Mouse (Mus musculus): ENCODE results near the gene Rnf121.

The Rnf121 gene

DNA sequence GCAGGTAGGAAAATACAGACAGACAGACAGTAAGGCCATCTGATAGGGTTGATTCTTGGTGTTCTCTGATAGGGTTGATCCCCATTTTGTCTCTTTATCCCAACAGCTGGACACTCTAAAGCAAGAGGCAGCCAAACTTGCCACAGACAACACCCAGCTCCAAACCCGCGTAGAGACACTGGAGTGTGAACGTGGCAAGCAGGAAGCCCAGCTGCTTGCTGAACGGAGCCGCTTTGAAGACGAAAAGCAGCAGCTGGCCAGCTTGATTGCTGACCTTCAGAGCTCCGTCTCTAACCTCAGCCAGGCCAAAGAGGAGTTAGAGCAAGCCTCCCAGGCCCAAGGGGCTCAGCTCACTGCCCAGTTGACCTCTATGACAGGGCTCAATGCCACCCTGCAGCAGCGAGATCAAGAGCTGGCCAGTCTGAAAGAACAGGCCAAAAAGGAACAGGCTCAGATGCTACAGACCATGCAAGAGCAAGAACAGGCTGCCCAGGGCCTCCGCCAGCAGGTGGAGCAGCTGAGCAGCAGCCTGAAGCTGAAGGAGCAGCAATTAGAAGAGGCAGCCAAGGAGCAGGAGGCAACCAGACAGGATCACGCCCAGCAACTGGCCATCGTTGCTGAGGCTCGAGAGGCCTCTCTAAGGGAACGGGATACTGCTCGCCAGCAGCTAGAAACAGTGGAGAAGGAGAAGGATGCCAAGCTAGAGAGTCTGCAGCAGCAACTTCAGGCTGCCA is 66.9 kb downstream of the Rnf121 start:
- peak; percentile 89 for DNase-seq

DNA sequence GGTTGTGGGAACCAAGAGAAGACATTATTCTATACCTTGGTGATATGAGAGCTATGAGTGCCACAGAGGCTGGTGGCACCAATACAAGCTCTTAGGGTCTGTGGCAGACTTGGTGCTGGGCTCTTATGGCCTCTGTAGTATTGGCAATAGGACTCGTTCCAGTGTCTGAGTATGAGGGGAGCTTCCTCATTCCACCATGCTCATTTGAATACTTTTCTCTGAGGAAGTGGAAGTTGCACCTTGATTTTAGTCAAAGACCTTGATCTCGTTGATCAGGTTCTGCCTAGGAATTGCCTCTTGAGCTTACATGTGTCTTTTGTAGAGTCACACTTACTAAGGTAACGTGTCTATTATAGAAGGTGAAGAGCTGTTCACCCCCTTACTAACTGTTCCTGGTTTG is 71.0 kb downstream of the Rnf121 start:
- DNase-seq: no peak

DNA sequence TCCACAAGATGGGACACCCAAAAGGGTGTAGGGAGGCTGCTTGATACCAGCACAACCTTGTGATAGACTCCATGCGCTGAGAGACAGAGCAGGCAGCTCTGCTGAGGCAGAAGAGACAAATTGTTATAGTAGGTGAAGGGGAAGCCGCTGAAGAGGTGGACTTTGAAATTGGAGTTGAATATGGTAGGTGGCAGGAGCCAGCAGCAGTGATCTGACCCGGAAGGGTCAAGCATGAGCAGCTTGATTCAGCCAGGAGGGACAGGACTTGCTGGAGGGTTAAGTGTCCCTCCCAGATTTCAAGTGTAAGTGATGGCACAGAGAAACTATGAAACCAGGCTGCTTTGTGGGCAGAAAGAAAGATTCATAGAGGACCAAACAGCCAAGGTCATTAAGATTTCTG is 80.2 kb downstream of the Rnf121 start:
- DNase-seq: no peak

DNA sequence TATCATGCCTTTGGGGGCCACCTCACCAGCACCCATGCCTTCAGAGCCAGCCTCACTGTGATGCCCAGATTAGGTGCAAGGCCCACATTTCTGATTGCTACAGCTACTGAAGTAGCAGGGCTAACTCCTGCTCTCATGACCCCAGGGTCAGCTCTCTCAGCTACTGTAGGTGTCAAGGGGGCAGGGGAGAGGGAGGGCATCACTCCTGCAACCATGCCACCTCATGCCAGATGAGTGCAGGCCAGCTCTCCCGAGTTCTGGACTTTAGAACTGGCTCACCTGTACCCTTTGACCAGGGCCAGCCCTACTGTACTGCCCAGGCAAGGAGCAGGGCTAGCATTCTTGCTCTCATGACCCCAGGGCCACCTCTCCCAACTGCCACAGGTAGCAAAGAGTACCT is 82.5 kb downstream of the Rnf121 start:
- DNase-seq: peak; percentile 31

DNA sequence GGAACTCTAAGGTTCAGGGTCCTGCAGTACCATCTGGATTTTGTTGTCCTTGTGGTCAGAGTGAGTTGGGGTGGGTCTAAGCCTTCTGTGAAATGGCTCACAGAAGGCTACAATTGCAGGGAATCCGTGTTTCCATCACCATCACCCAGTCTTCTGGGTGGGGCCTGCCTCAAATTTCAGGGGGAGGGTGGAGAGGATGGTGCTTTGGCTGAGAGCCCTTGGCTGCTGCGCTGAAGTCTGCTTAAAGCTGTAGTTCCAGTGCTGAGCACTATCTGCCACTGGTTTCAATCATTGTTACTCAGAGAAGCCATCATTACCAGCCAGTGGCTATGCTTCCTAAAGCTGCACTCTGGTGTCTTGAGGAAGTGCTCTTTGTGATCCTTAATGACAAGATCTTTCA is 90.8 kb downstream of the Rnf121 start:
- DNase-seq: no peak

DNA sequence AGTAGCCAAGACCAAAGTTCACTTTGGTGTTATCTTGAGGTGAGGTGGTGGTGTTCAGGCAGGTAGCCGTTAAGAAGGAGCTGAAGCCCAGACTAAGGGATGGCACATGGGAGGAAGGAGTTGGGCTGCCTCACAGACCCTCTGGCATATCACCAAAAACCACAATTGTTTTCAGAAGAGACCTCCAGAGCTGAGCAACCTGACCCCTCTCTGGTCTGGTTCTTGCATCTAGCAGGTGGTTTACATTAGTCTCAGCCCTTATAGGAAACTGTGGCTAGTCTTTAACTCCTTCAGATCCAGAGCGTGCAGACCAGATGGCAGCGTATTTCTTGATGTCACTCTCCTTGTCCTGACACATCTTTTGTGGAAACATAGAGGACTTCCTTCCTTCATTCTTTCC is 91.5 kb downstream of the Rnf121 start:
- DNase-seq: no peak

DNA sequence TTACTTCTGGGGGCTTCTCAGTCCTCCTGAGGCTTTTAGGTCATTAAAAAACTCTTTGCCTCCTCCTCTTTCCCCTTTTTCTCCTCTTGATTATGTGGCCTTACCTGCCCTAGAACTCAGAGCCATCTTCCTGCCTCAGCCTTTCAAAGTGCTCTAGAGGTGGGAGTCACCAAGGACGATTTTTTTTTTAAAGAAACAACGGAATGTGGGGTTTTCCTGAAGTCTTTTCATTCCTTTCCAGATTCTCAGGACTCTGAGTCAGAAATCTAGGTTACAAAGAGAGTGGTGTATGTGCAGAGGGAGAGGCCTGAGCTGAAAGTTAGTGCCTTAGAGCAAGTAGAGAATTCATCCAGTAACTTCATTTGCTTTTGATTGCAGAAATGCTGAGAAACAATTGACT is 93.5 kb downstream of the Rnf121 start:
- no peak for DNase-seq

DNA sequence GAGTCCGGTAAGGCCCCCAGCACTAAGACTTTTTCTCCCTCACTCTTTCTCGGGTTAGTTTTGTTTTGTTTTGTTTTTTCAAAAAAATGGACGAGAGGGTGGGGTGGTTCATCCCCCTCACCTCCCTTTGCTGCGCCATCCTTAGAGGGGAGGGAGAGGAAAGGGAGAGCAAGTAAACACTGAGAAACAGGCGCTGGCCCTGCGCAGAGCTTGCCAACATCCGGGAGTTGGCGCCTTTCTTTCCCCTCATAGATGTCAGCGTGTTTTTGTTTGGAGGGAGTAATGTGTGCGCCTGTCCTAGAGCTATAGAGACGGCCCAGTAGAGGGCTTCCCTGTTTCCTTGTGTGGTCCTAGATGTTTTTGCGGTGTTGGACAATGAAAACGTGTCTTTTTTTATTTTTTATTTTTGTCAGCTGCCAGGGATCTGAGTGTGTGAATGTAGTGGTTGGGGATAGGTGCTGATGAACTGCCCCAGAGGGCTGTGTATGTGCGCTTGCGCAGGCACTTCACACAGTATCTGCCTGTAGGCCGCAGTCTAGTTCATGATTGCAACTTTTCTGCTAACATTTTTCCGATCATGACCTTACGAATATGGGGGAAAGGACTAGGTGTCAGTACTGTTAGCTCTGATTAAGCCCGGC is 94.3 kb downstream of the Rnf121 start:
- DNase-seq: peak; percentile 84

DNA sequence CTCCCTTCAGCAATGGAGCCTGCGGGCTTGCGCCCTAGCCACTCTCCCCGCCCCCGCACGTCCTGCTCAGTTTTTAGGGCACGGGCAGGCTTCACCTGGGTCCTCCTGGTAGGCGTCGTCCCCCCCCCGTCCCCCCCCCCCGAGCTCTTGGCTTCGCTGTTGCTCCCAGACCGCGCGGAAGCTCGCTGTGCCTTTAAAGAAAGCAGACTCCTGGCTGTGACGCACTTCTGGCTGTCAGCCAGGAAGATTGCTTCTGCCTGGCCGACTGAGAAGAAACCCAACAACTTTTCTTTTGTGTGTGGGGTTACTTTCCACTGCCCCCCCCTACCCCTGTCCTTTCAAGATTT is 94.9 kb downstream of the Rnf121 start:
- DNase-seq: peak; percentile 94

DNA sequence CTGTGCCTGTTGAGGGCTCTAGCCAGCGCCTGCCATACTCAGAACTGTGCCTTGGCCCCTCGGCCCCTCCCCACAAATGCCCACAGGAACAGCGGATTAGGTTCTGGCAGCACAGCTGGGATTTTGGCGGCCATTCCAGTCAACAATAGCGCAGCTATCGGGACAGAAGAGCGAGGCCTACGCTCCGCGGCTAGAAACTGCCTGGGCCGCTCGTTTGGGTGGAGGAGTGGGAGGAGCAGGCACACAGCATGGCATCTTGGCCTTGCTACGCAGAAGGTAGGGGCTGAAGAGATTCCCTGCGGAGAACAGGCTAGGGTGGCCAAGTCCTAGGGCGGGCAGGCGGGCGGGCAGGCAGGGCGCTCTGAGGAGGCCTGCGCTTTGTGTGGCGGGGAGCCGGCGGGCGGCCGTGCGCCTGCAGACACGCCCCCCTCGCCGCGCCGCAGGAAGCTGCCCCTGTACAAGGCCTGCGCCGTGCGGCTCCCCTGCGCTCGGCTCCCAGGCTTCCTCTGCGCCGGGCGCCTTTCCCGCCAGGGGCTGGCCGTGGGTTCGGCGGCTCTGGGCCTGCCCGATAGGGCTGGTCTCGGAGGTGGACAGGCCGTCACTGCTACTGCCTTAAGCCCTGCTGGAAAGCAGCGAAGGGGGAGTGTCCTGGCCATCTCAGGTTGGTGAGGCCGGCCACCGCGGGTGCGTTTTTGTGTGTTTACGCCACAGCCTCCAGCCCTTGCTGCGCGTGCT is 95.4 kb downstream of the Rnf121 start:
- DNase-seq: peak; percentile 91

Data from kidney, adult 18-20 months (tissue).